Mouse (Mus musculus) olfactory bulb, adult 2 months (tissue): ENCODE measurements around the gene Psmd9.

Experiments used
- CTCF ChIP-seq: fragments of 200-500 bp; IDR thresholded peaks from 2 replicates; pipeline ENCODE4 v1.5.1; 2012; ENCODE audit warnings: low read depth, mild to moderate bottlenecking, low read length, moderate library complexity; ENCODE audit not compliant: insufficient read depth
- POLR2A ChIP-seq: fragments of 200-500 bp; IDR thresholded peaks from 2 replicates; pipeline ENCODE4 v1.6.1; 2012; ENCODE audit warnings: mild to moderate bottlenecking, low read depth, low read length, moderate library complexity; ENCODE audit not compliant: insufficient read depth

- no peak for TF ChIP-seq CTCF
- no peak for TF ChIP-seq POLR2A
Observed at GRCm38 (mm10) chr5:123228524-123228922, 59.3 kb downstream of the Psmd9 start.
